Comparison of ENCODE assay signal across 8 mouse cellular contexts in genomic region chr1:132298801-132299464, GRCm38 (mm10). TPM values are rescaled to one million over a fixed set of nuclear protein-coding genes. Genes with fewer than 3 reads are reported as not detected.
DNase-seq lines count a peak whose midpoint lies in the region; ATAC-seq and TF ChIP-seq lines count a peak whose summit lies in the region.

No protein-coding gene starts in this region.

- 1% methylated on average over 71 of the region's 71 CpGs for WGBS in embryonic facial prominence, embryonic 10.5 days
- 2% methylated on average over 67 of the region's 71 CpGs for WGBS in hindbrain, embryonic 11.5 days
- under 1% methylated on average over 66 of the region's 71 CpGs for WGBS in limb, embryonic 12.5 days
- whole genome bisulfite sequencing in midbrain, postnatal 0 days, result under 1% methylated on average over 56 of the region's 71 CpGs

- H3K27me3 ChIP-seq in ES-Bruce4 (ENCODE audit: control insufficient read depth, insufficient read depth, low read length, poor library complexity, severe bottlenecking), result peaks cover 2% of the 10 kb centered on the region; the same call in 1 of the 2 replicates
- peaks cover 94% of the 10 kb centered on the region for H3K27me3 ChIP-seq in embryonic facial prominence, embryonic 10.5 days (replicated peaks; ENCODE audit: low read depth, poor library complexity, severe bottlenecking)
- H3K27me3 ChIP-seq in hindbrain, embryonic 11.5 days (ENCODE audit: control insufficient read depth, insufficient read depth, low read length), result peaks cover 2% of the 10 kb centered on the region
- peaks cover 78% of the 10 kb centered on the region for H3K27me3 ChIP-seq in limb, embryonic 12.5 days
- no peaks in the 10 kb centered on the region for H3K27me3 ChIP-seq in midbrain, postnatal 0 days (ENCODE audit: insufficient read depth, low read length)

- H3K27ac ChIP-seq in ES-Bruce4 (ENCODE audit: insufficient read depth, low read length), result no peak overlapping the region
- peak overlapping the region; percentile 78 for H3K27ac ChIP-seq in embryonic facial prominence, embryonic 10.5 days (replicated peaks)
- H3K27ac ChIP-seq in hindbrain, embryonic 11.5 days (ENCODE audit: low read depth, low read length), result peak overlapping the region; percentile 77
- H3K27ac ChIP-seq in limb, embryonic 12.5 days, result no peak overlapping the region
- H3K27ac ChIP-seq in midbrain, postnatal 0 days (ENCODE audit: low read depth, low read length), result peak overlapping the region; percentile 83

- peak; percentile 50 for DNase-seq in embryo, embryonic 10 days (ENCODE audit: low spot score)
- DNase-seq in embryo, embryonic 10.5 days (ENCODE audit: low spot score), result no peak
- peak; percentile 41 for DNase-seq in embryonic facial prominence, embryonic 10.5 days (ENCODE audit: low spot score)
- peak; percentile 50 for DNase-seq in hindbrain, embryonic 11.5 days (ENCODE audit: low spot score)
- no peak for DNase-seq in midbrain, postnatal 0 days (ENCODE audit: low spot score)
- no peak for DNase-seq in frontal cortex, adult 2 months (ENCODE audit: extremely low spot score in 1 of 2, low spot score in 1 of 2)

- no peaks in the 10 kb centered on the region for H3K9me3 ChIP-seq in ES-Bruce4 (replicated peaks; ENCODE audit: control insufficient read depth, insufficient read depth, low read length, poor library complexity, severe bottlenecking)
- no peaks in the 10 kb centered on the region for H3K9me3 ChIP-seq in embryonic facial prominence, embryonic 10.5 days
- no peaks in the 10 kb centered on the region for H3K9me3 ChIP-seq in hindbrain, embryonic 11.5 days (ENCODE audit: control insufficient read depth, low read length)
- H3K9me3 ChIP-seq in limb, embryonic 12.5 days, result no peaks in the 10 kb centered on the region
- H3K9me3 ChIP-seq in midbrain, postnatal 0 days (ENCODE audit: low read length), result no peaks in the 10 kb centered on the region

- H3K4me2 ChIP-seq in hindbrain, embryonic 11.5 days (replicated peaks; ENCODE audit: low read depth, low read length), result peak overlapping the region; percentile 100
- H3K4me2 ChIP-seq in limb, embryonic 12.5 days, result peak overlapping the region; percentile 100
- H3K4me2 ChIP-seq in midbrain, postnatal 0 days (ENCODE audit: low read depth, low read length, poor library complexity, severe bottlenecking), result peak overlapping the region; percentile 97

- no peaks in the 10 kb centered on the region for H3K36me3 ChIP-seq in ES-Bruce4 (ENCODE audit: control insufficient read depth, insufficient read depth, low read length, poor library complexity, severe bottlenecking)
- H3K36me3 ChIP-seq in embryonic facial prominence, embryonic 10.5 days (replicated peaks), result no peaks in the 10 kb centered on the region
- no peaks in the 10 kb centered on the region for H3K36me3 ChIP-seq in hindbrain, embryonic 11.5 days (ENCODE audit: control insufficient read depth, insufficient read depth, low read length)
- H3K36me3 ChIP-seq in limb, embryonic 12.5 days, result no peaks in the 10 kb centered on the region
- no peaks in the 10 kb centered on the region for H3K36me3 ChIP-seq in midbrain, postnatal 0 days (ENCODE audit: insufficient read depth, low read length)

- peaks cover 3% of the 10 kb centered on the region for H3K4me1 ChIP-seq in ES-Bruce4 (ENCODE audit: control insufficient read depth, insufficient read depth, low read length)
- peaks cover 37% of the 10 kb centered on the region for H3K4me1 ChIP-seq in embryonic facial prominence, embryonic 10.5 days
- peaks cover 5% of the 10 kb centered on the region; the same call in 1 of the 2 replicates for H3K4me1 ChIP-seq in hindbrain, embryonic 11.5 days (replicated peaks; ENCODE audit: control insufficient read depth, insufficient read depth, low read length)
- H3K4me1 ChIP-seq in limb, embryonic 12.5 days (replicated peaks), result peaks cover 12% of the 10 kb centered on the region
- H3K4me1 ChIP-seq in midbrain, postnatal 0 days (ENCODE audit: insufficient read depth, low read length), result peaks cover 30% of the 10 kb centered on the region

- peak overlapping the region; percentile 52 for H3K4me3 ChIP-seq in ES-Bruce4 (ENCODE audit: low read depth, low read length)
- peak overlapping the region; percentile 77 for H3K4me3 ChIP-seq in embryonic facial prominence, embryonic 10.5 days
- H3K4me3 ChIP-seq in hindbrain, embryonic 11.5 days (ENCODE audit: low read depth, low read length), result peak overlapping the region; percentile 60
- H3K4me3 ChIP-seq in limb, embryonic 12.5 days (replicated peaks), result peak overlapping the region; percentile 60
- peak overlapping the region; percentile 67 for H3K4me3 ChIP-seq in midbrain, postnatal 0 days (ENCODE audit: low read depth, low read length)

- peak; percentile 69 for ATAC-seq in hindbrain, embryonic 11.5 days (ENCODE audit: low FRiP score)
- peak; percentile 16; the same call in 1 of the 2 replicates for ATAC-seq in limb, embryonic 12.5 days (ENCODE audit: insufficient number of reproducible peaks, insufficient read depth, low FRiP score, low TSS enrichment, low read depth)
- ATAC-seq in midbrain, postnatal 0 days (ENCODE audit: low FRiP score), result peak; percentile 82

- TF ChIP-seq EP300 in ES-Bruce4 (IDR thresholded peaks at IDR 0.05; ENCODE audit: insufficient read depth, low read depth, low read length), result no peak

- H3K9ac ChIP-seq in ES-Bruce4 (ENCODE audit: low read depth, poor library complexity, severe bottlenecking), result peak overlapping the region; percentile 63
- peak overlapping the region; percentile 79 for H3K9ac ChIP-seq in hindbrain, embryonic 11.5 days (ENCODE audit: low read depth, low read length)
- peak overlapping the region; percentile 69 for H3K9ac ChIP-seq in limb, embryonic 12.5 days (replicated peaks)
- H3K9ac ChIP-seq in midbrain, postnatal 0 days (replicated peaks; ENCODE audit: low read length, poor library complexity, severe bottlenecking), result peak overlapping the region; percentile 93

- TF ChIP-seq POLR2A in ES-Bruce4 (IDR thresholded peaks at IDR 0.05; ENCODE audit: insufficient read depth, low read length), result no peak

- no peak for TF ChIP-seq CTCF in ES-Bruce4 (IDR thresholded peaks at IDR 0.05; ENCODE audit: low read depth, low read length)
- no peak; the same call in 1 of the 2 replicates for TF ChIP-seq CTCF in midbrain, postnatal 0 days (IDR thresholded peaks at IDR 0.05)

RNA-seq across cellular contexts. Expression of gene Klhdc8a, which starts 0.5 kb away (rescaled TPM):
- polyA plus RNA-seq in ES-Bruce4 (2011; ENCODE audit: insufficient read depth, insufficient read length, low read depth, missing spikeins), result 0.60 and 0.72 TPM in 2 replicates
- polyA plus RNA-seq in embryonic facial prominence, embryonic 10.5 days (2016; fragmentation: Nextera tagmentation; extraction: Ambion mirVana), result 0.46 and 0.58 TPM in 2 replicates
- polyA plus RNA-seq in hindbrain, embryonic 11.5 days (2014; fragmentation: Nextera tagmentation; extraction: Ambion mirVana), result 2.9 and 3.0 TPM in 2 replicates
- polyA plus RNA-seq in limb, embryonic 12.5 days (2016; fragmentation: Nextera tagmentation; extraction: Ambion mirVana), result 0.05 TPM in 1 of 2 replicates, not detected in the other
- 29.5 and 31.1 TPM in 2 replicates for total RNA-seq in midbrain, postnatal 0 days (2014; rRNA removed)
- 12.4 and 14.8 TPM in 2 replicates for polyA plus RNA-seq in midbrain, postnatal 0 days (2015; fragmentation: Nextera tagmentation; extraction: Ambion mirVana)
- polyA plus RNA-seq in frontal cortex, adult 2 months (2012; rRNA removed), result 8.8 and 10.1 TPM in 2 replicates

RNA-seq across cellular contexts. Expression of gene Nuak2, which starts 17.0 kb away (rescaled TPM):
- polyA plus RNA-seq in ES-Bruce4 (2011; ENCODE audit: insufficient read depth, insufficient read length, low read depth, missing spikeins), result 20.0 and 21.7 TPM in 2 replicates
- polyA plus RNA-seq in embryonic facial prominence, embryonic 10.5 days (2016; fragmentation: Nextera tagmentation; extraction: Ambion mirVana), result 12.6 and 19.6 TPM in 2 replicates
- 33.1 and 39.3 TPM in 2 replicates for polyA plus RNA-seq in hindbrain, embryonic 11.5 days (2014; fragmentation: Nextera tagmentation; extraction: Ambion mirVana)
- 0.63 and 0.95 TPM in 2 replicates for polyA plus RNA-seq in limb, embryonic 12.5 days (2016; fragmentation: Nextera tagmentation; extraction: Ambion mirVana)
- total RNA-seq in midbrain, postnatal 0 days (2014; rRNA removed), result 7.0 and 7.1 TPM in 2 replicates
- 9.9 TPM in 2 replicates for polyA plus RNA-seq in midbrain, postnatal 0 days (2015; fragmentation: Nextera tagmentation; extraction: Ambion mirVana)
- 0.84 and 1.0 TPM in 2 replicates for polyA plus RNA-seq in frontal cortex, adult 2 months (2012; rRNA removed)

Comparison
In these comparisons a context has a peak if more than half of its experiments do, and no peak if none do; other contexts are left out.
1. DNase-seq: peak in embryo, embryonic 10 days (single experiment), embryonic facial prominence, embryonic 10.5 days (single experiment) and hindbrain, embryonic 11.5 days (single experiment); none in embryo, embryonic 10.5 days (single experiment), midbrain, postnatal 0 days (single experiment) and frontal cortex, adult 2 months (0 of 2).
2. H3K27ac ChIP-seq: peak in embryonic facial prominence, embryonic 10.5 days (single experiment), hindbrain, embryonic 11.5 days (single experiment) and midbrain, postnatal 0 days (single experiment); none in ES-Bruce4 (single experiment) and limb, embryonic 12.5 days (single experiment).
3. ATAC-seq: peak in every context shown above with its lines; median percentile 82 in midbrain, postnatal 0 days; 69 in hindbrain, embryonic 11.5 days; 16 in limb, embryonic 12.5 days.
4. Peak in every context shown above with its lines, with median percentiles within 50 percentile points of each other: H3K4me3 ChIP-seq, H3K9ac ChIP-seq and H3K4me2 ChIP-seq.